Mouse (Mus musculus): Measurements from ENCODE around the gene Gal3st2b.
"Not testable (repeated sequence)": the region's sequence is repeated elsewhere in the genome, so short reads cannot be mapped to it uniquely, and the experiment has no call there.

DNA sequence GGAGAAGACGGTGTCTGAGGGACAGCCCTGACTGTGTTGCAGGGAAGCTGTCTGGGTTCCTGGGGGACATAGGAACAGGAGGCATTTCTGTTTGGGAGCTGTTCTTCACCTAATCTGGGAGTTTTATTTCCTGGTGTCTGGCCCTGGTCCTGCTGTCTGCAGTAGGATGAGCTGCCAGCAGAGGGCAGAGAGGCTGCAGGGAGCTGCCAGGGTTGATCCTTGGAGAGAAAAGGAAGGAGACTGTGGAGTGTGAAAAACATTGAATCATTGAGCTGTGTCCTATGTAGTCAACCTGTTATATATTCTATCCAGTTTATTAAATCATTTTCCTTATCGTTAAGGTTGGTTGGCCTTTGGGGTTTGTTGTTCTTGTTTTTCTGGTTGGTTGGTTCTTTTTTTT, 6.2 kb upstream of the Gal3st2b start:
- not testable (repeated sequence) for TF ChIP-seq CTCF (IDR thresholded peaks at IDR 0.05); POLR2A (IDR thresholded peaks at IDR 0.05; ENCODE audit: insufficient read depth, low read depth, low read length)
